Mouse (Mus musculus) A20 (cell line): ENCODE results near the gene Fbln5.

Experiments used
- DNase-seq: peaks from one replicate; pipeline ENCODE4 v3.0.0-alpha.2; 2011; ENCODE audit warnings: low read depth, low spot score

The Fbln5 gene

GRCm38 (mm10) chr12:101762054-101762453 is 56.8 kb downstream of the Fbln5 start:
- no peak for DNase-seq

DNA sequence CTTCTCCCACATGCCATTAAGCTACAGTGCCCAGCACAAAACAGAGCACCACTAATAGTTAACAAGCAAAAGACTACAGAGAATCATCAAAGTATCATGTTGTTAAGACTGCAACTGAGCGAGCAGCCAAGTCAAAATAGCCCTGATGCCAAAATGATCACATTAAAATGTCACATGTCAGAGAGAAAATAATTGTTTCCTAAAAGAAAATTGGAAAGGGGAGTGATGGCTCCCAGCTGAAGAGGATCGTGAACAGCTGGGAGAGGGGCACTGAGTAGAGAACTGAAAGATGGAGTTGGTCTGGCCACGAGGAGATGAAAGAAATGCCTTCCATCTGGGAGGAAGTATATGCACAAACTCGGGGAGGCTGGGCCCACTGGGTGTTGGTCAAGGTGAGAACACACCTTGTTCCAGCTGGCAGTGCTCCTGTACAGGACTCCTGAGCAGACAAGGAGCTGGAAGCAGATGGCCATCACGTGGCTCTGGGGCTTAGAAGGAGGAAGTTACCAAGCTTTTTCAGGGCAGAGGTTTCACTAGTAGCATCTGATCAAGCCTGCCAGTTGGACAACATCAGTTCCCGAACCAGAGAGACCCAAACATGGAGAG is 59.3 kb downstream of the Fbln5 start:
- no peak for DNase-seq

DNA sequence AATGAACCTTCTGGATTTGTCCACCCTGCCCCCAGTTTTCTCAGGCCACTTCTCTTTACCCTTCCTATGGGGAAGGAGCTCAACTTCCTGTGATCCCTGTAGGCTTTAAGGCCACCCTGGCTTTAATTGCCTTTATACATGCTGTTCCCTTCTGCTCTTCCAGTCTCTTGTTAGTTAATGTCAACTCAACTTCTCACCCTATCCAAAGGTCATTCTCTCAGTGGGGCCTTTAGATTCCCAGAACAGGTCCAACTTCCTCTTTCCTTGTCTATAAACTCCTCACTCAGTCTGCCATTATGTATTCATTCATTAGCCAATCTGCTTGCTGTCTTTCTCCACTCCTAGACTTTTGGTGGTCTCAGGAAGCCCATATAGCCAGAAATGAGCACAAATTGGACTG is 60.2 kb downstream of the Fbln5 start:
- DNase-seq: no peak

DNA sequence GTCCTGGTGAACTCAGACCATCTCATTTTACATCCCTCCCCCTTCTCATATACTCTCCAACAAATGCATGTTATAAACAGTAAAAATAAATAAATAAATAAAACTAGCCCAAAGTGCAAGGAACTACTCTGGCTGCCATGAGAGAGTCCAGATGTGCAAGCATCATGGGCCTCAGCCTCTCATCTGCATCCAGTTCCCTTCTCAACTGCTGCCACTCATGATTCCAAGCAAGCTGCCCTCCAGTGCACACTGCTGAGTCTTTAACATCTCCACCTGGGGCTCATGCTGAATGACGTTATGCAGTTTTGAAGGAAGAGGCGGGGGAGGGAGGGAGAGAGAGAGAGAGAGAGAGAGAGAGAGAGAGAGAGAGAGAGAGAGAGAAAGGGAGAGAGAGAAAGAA is 76.5 kb downstream of the Fbln5 start:
- no peak for DNase-seq

DNA sequence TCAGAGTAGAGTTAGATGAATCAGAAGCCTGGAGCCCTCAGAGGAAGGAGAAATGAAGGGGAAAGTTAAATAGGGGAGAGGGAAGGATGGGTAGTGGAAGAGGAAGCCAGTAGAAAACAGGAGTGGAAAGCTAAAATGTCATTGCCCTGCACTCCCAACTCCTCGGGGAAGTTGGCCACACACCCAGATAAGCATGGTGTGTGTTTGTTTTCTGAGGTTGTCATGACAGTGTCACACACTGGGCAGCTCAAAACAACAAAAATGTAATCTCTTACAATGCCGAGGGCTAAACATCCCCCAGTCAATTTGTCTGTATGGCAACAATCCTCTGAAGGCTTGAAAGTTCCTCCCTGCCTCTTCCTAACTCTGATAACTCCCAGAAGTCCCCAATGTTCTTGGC is 78.4 kb downstream of the Fbln5 start:
- DNase-seq: no peak

- DNase-seq: peak; percentile 12
These were observed 78.8 kb downstream of the Fbln5 start for GRCm38 (mm10) chr12:101740045-101740444.

DNA sequence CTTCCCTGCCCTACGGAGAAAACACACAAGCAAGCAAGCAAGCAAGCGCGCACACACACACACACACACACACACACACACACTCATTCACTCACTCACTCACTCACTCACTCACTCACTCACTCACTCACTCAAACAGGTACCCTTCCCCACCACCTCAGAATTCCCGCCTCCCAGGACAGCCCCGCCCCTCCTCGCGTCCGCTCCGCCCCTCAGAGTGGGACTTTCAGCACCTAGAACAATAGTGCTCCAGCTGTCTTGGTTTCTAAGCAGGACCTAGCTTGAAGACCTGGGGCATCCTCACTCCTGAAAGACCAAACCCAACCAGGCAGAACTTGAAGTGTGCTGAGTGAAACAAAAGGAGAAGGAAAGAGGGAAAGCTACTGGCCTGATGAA is 100.1 kb downstream of the Fbln5 start:
- no peak for DNase-seq

DNA sequence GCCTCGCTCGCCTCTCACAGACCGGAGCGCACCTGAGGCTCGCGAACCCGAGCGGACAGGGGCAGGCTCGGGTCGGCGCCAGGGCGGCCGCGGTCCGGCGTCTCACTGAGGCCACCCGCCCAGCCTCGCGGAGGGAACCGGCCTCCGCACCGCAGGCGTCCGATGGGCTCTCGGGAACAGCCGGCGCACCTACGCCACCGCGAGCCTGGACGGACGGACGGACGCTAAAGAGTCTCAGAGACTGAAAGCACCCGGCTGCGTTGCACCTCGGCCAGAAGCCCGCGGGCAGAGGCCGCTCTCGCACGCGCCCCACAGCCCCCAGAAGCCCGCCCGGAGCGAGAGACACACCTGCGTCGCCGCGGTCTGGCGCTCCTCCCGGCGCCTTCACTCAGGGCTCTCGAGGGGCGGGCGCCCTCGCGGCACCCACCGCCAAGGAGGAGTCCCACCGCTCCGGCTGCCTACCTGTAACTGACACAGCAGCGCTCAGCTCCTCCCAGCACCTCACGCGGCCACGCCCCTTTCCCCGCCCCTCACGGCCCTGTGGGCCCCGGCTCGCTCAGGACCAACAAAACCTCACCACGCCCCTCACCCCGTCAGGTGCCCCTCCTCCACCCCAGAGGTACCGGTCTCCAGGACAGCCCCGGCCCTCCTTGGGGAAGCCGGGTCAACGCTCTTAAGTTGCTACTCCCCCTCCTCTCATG is 100.7 kb downstream of the Fbln5 start, which contains the start of gene Tc2n:
Tc2n (minus strand) TSS at position 470 of the 701 bp plus-strand sequence.
- no peak for DNase-seq

DNA sequence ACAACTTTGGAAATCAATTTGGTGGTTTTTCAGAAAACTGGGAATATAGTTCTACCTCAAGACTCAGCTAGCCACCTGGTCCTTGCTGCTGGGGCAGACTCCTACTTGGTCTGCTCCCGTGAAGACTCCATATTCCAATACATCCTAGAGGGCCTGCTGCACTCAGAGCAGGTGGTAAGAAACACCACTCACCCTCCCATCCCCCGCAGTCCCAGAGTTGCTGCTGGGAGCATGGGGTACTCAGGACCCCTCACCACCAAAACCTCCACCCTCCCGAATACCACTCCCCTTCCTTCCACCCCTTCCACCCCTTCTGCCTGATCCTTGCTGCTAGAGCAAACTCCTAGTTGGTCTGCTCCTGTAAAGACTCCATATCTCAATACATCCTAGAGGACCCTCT is 119.7 kb downstream of the Fbln5 start:
- DNase-seq: no peak
